Mouse (Mus musculus): ENCODE measurements around the gene 4930550C14Rik.

DNA sequence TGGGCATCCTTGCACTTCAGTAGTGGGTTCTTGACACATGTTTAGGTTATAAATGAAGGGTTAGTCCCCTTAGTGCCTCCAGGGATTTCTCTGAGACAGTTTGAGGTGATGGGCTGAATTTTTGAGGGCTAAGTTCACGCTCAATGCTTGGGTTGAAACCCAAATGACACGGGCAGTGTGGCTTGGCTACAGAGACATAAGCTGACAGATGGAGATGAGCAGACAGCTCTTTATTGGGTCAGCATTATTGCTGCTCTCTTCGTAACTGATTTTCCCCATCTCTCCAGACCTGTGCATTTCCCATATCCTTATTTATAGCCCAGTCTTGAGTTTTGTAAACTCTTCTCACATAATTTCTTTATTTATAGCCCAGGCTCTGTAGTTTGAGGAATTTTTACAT lies 24.0 kb upstream of the 4930550C14Rik start:
- TF ChIP-seq POLR2A (IDR thresholded peaks at IDR 0.05; ENCODE audit: low read depth, low read length): no peak
- no peak for TF ChIP-seq CTCF (IDR thresholded peaks at IDR 0.05; ENCODE audit: borderline replicate concordance, insufficient read depth, low read length)

All from embryonic fibroblast, embryonic 13.5 days (primary cell).